Comparison of ENCODE assay signal across 10 mouse cellular contexts in the genomic region with DNA sequence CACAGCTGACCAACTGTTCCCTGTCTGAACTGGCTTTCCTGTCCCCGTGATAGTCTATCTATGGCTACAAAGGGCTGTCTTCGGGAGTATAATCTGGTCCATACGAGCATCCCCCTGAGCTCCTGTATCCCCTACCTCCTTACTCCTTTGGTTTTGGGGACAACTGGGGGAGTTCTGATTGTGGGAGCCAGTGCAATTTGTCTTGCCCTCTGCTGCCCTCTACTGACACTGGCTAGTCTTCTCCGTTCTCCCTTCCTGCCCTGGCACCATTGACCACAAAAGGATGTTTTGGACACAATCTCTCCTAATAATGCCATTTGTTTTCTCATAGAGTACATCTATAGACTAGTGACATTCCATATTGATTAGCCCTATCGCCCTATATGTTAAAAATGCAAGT.
DNase-seq lines count a peak whose midpoint lies in the region; ATAC-seq and TF ChIP-seq lines count a peak whose summit lies in the region.
"Had no signal": no experiment of that assay in that cellular context is flagged by ENCODE, and none has a peak within 500 bp of the region (broad histone marks: within the 10 kb centered on the region; RNA-seq: fewer than 3 reads in every experiment).

No protein-coding gene starts in this region.

- H3K9ac ChIP-seq in limb, embryonic 14.5 days (ENCODE audit: low read depth, low read length, severe bottlenecking), result no peak overlapping the region
- H3K9ac ChIP-seq: hindbrain, embryonic 15.5 days; neural tube, embryonic 12.5 days had no signal

- TF ChIP-seq POLR2A in limb, embryonic 14.5 days (IDR thresholded peaks at IDR 0.05; ENCODE audit: borderline replicate concordance, extremely low read depth, insufficient read depth, insufficient read length), result no peak

- H3K9me3 ChIP-seq in forebrain, embryonic 10.5 days, result no peaks in the 10 kb centered on the region
- H3K9me3 ChIP-seq in limb, embryonic 14.5 days (ENCODE audit: control insufficient read depth, low read length), result no peaks in the 10 kb centered on the region
- H3K9me3 ChIP-seq: hindbrain, embryonic 15.5 days; neural tube, embryonic 12.5 days had no signal

- WGBS in forebrain, embryonic 10.5 days, result 24% methylated on average over 5 of the region's 5 CpGs
- 25% methylated on average over 5 of the region's 5 CpGs for WGBS in limb, embryonic 14.5 days

- peak; percentile 17 for DNase-seq in gastrocnemius, postnatal 10 days
- DNase-seq in gastrocnemius, adult 18-20 months (ENCODE audit: low spot score), result no peak
- peak; percentile 2 for DNase-seq in thymus, postnatal 0 days (ENCODE audit: low spot score)
- DNase-seq in thymus, postnatal 25 days, result no peak
- peak; percentile 37 for DNase-seq in forebrain, embryonic 10.5 days (ENCODE audit: extremely low spot score, low spot score)
- peak; percentile 58 for DNase-seq in limb, embryonic 14.5 days (ENCODE audit: low spot score)
- DNase-seq in right cerebral cortex, postnatal 25 days, result peak; percentile 9
- no peak for DNase-seq in ovary, postnatal 36 days (ENCODE audit: low spot score)

- no peaks in the 10 kb centered on the region for H3K27me3 ChIP-seq in forebrain, embryonic 10.5 days (ENCODE audit: poor library complexity, severe bottlenecking)
- H3K27me3 ChIP-seq in limb, embryonic 14.5 days (ENCODE audit: control insufficient read depth, insufficient read depth, low read length), result no peaks in the 10 kb centered on the region
- H3K27me3 ChIP-seq: hindbrain, embryonic 15.5 days; neural tube, embryonic 12.5 days had no signal

- H3K36me3 ChIP-seq in forebrain, embryonic 10.5 days (replicated peaks), result no peaks in the 10 kb centered on the region
- no peaks in the 10 kb centered on the region for H3K36me3 ChIP-seq in limb, embryonic 14.5 days (ENCODE audit: control insufficient read depth, insufficient read depth, low read length)
- H3K36me3 ChIP-seq: hindbrain, embryonic 15.5 days; neural tube, embryonic 12.5 days had no signal

- H3K4me2 ChIP-seq in limb, embryonic 14.5 days (replicated peaks; ENCODE audit: low read depth, low read length, severe bottlenecking), result no peak overlapping the region
- H3K4me2 ChIP-seq: hindbrain, embryonic 15.5 days; neural tube, embryonic 12.5 days had no signal

- H3K27ac ChIP-seq in forebrain, embryonic 10.5 days, result no peak overlapping the region
- H3K27ac ChIP-seq in limb, embryonic 14.5 days (replicated peaks; ENCODE audit: low read depth, low read length), result no peak overlapping the region
- H3K27ac ChIP-seq: hindbrain, embryonic 15.5 days; neural tube, embryonic 12.5 days had no signal

- no peaks in the 10 kb centered on the region for H3K4me1 ChIP-seq in forebrain, embryonic 10.5 days
- no peaks in the 10 kb centered on the region for H3K4me1 ChIP-seq in limb, embryonic 14.5 days (ENCODE audit: control insufficient read depth, insufficient read depth, low read length)
- H3K4me1 ChIP-seq: hindbrain, embryonic 15.5 days; neural tube, embryonic 12.5 days had no signal

- ATAC-seq in limb, embryonic 14.5 days (ENCODE audit: low FRiP score, low read depth), result no peak

- no peak overlapping the region for H3K4me3 ChIP-seq in forebrain, embryonic 10.5 days
- H3K4me3 ChIP-seq in limb, embryonic 14.5 days (replicated peaks; ENCODE audit: low read length), result no peak overlapping the region
- H3K4me3 ChIP-seq: hindbrain, embryonic 15.5 days; neural tube, embryonic 12.5 days had no signal

Comparison
In these comparisons a context has a peak if more than half of its experiments do, and no peak if none do; other contexts are left out.
1. DNase-seq: peak in gastrocnemius, postnatal 10 days (single experiment), thymus, postnatal 0 days (single experiment), forebrain, embryonic 10.5 days (single experiment), limb, embryonic 14.5 days (single experiment) and right cerebral cortex, postnatal 25 days (single experiment); none in gastrocnemius, adult 18-20 months (single experiment), thymus, postnatal 25 days (single experiment) and ovary, postnatal 36 days (single experiment).